Mouse (Mus musculus) ES-E14 (cell line): Measurements from ENCODE around the gene Cdc42bpa.

ENCODE experiments used
- CHD2 ChIP-seq: IDR thresholded peaks from 2 replicates; pipeline ENCODE4 v1.6.1; 2014; ENCODE audit warnings: mild to moderate bottlenecking, low read depth, low read length, inconsistent platforms
- HCFC1 ChIP-seq: IDR thresholded peaks from 2 replicates; pipeline ENCODE4 v1.6.1; 2012; ENCODE audit warnings: low read length, inconsistent platforms, borderline replicate concordance; ENCODE audit not compliant: insufficient read depth
- MAFK ChIP-seq: IDR thresholded peaks from 2 replicates; pipeline ENCODE4 v1.6.1; 2014; ENCODE audit warnings: mild to moderate bottlenecking, low read depth, low read length, inconsistent platforms; ENCODE audit not compliant: insufficient read depth
- ZC3H11A ChIP-seq: IDR thresholded peaks from 2 replicates; pipeline ENCODE4 v1.6.1; 2012; ENCODE audit warnings: low read depth, mild to moderate bottlenecking, inconsistent platforms, low read length, borderline replicate concordance
- ZNF384 ChIP-seq: IDR thresholded peaks from 2 replicates; pipeline ENCODE4 v1.6.1; 2012; ENCODE audit warnings: low read depth, low read length, inconsistent platforms

DNA sequence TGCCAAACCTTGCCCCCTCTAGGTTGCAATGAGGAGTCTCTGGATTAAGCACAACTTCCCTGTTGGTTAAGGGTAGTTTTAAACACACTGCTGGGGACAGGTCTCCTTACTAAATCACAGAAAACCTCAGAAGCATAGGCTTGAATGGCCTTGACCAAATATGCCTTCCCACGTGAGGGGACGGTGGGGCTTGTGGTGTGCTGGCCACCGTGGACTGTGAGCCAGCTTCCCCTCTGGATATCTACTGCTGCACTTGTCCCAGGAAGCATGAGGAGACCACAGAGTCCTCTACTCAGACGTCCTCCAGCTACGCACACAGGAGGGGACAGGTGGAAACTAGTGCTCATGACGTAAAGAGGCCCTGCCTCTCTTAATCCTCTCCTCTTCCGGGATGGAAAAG, 202.7 kb downstream of the Cdc42bpa start:
- TF ChIP-seq ZNF384 (no peak), HCFC1 (no peak), MAFK (no peak), ZC3H11A (no peak), CHD2 (no peak)
